Mouse (Mus musculus) liver, embryonic 14.5 days (tissue): Measurements from ENCODE around the gene Macf1.

Source experiments
- CTCF ChIP-seq: IDR thresholded peaks from 2 replicates; pipeline ENCODE4 v1.5.1; 2016; ENCODE audit warnings: antibody characterized with exemption, low read depth, control low read depth
- EP300 ChIP-seq: IDR thresholded peaks from 2 replicates; pipeline ENCODE4 v1.6.1; 2016; ENCODE audit warnings: antibody characterized with exemption, low read depth

DNA sequence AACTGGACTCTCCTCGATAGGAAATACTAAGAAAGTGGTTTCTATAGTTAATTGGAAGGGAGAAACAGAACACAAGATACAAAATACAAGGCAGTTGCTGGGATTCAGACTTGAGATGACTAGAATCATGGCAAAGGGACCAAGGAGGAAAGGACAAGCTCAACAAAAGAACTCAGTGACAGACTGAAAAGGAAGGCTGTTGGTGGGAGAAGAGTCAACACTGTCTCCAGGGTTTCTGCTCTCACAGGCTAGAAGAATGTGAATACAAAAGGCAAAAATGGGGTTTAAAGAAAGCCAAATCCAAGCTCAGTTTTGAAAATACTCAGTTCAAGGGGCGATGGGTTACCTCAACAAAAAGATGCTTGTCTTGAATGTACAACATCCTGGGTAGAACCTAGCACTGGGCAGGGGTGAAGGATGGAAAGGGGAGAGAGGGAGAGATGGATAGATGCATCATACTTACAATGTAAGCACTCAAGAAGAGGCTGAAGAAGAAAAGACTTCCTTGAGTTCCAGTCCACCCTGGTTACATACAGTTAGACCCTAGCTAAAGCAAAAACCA lies 81.4 kb downstream of the Macf1 start:
- TF ChIP-seq CTCF (no peak), EP300 (no peak)
